Mouse (Mus musculus): ENCODE results near the gene Trp53bp2. TPM values are rescaled to one million over a fixed set of nuclear protein-coding genes. Genes with fewer than 3 reads are reported as not detected.

Trp53bp2 gene
- polyA plus RNA-seq, 1 experiment from 2014 or later, result 21.1 TPM

DNA sequence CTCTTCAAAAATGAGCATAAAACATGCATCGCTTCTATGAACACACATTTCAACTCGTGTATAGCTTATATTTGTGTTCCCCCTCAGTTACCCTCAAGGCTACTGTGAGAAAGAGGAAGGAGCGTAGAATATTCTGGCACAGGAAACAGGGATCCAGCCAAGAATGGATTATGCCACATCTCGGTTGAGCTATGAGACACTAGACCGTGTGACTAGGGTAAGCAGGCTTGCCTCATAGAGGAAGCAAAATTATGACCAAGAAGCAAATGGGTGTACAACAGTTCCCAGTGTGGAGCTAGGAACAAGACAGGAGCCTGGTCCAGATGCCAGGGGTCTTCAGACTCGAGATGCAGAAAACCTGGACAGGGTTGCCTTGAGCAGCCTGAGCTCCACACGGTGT, 28.3 kb upstream of the Trp53bp2 start:
- H3K4me1 ChIP-seq (replicated peaks), result peaks cover 11% of the 10 kb centered on the region
- H3K9ac ChIP-seq, result no peak overlapping the region
- H3K27ac ChIP-seq (replicated peaks), result no peak overlapping the region
- no peak overlapping the region for H3K4me2 ChIP-seq
- ATAC-seq (ENCODE audit: low read depth), result no peak
- WGBS, result 84% methylated on average over 7 of the region's 7 CpGs
- no peaks in the 10 kb centered on the region for H3K27me3 ChIP-seq
- H3K36me3 ChIP-seq, result no peaks in the 10 kb centered on the region
- no peak overlapping the region for H3K4me3 ChIP-seq
- H3K9me3 ChIP-seq, result no peaks in the 10 kb centered on the region

DNA sequence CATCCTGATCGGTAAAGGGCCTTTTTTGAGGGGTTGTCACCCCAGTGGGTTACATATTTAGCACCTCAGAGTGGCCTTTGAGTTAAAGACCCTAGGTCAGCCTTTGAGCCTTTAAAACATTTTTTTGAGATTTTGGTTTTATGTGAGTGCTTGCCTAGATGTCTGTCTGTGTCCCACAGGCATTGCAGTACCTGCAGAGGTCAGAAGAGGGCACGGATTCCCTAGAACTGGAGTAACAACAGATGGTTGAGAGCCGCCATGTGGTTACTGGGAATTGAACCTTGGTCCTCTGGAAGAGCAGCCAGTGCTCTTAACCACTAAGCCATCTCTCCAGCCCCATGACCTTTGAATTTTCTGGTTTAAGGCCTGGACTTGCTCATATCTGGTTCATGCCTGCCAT, 27.6 kb upstream of the Trp53bp2 start:
- WGBS, result 80% methylated on average over 3 of the region's 3 CpGs
- Histone ChIP-seq H3K4me2 (no peak overlapping the region), H3K27me3 (no peaks in the 10 kb centered on the region), H3K27ac (replicated peaks) (no peak overlapping the region), H3K9ac (no peak overlapping the region), H3K4me3 (no peak overlapping the region), H3K9me3 (no peaks in the 10 kb centered on the region), H3K36me3 (no peaks in the 10 kb centered on the region), H3K4me1 (replicated peaks) (peaks cover 5% of the 10 kb centered on the region)
- no peak for ATAC-seq (ENCODE audit: low read depth)

DNA sequence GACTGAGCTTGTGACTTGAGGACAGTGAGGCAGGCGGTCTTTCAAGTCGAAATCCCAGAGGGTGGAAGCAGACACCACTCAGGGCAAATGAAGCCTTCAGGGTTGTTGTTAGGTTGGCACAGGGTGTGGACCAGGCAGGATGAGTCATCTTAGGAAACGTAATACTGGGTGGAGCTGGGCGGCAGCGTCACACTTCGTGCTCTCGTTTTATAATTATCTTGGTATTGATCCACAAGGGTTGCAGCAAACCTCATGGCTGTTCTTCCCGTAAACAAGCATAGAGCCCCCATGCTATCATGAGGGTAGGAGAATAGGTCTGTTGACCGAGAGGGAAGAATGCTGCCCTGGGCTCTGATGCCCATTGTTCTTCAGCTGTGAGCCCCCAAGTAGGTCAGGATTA, 25.9 kb upstream of the Trp53bp2 start:
- Histone ChIP-seq H3K36me3 (no peaks in the 10 kb centered on the region), H3K27me3 (no peaks in the 10 kb centered on the region), H3K9me3 (no peaks in the 10 kb centered on the region), H3K4me2 (no peak overlapping the region), H3K4me1 (replicated peaks) (no peaks in the 10 kb centered on the region), H3K4me3 (no peak overlapping the region), H3K27ac (replicated peaks) (no peak overlapping the region), H3K9ac (no peak overlapping the region)
- WGBS, result 69% methylated on average over 9 of the region's 9 CpGs
- no peak for ATAC-seq (ENCODE audit: low read depth)

DNA sequence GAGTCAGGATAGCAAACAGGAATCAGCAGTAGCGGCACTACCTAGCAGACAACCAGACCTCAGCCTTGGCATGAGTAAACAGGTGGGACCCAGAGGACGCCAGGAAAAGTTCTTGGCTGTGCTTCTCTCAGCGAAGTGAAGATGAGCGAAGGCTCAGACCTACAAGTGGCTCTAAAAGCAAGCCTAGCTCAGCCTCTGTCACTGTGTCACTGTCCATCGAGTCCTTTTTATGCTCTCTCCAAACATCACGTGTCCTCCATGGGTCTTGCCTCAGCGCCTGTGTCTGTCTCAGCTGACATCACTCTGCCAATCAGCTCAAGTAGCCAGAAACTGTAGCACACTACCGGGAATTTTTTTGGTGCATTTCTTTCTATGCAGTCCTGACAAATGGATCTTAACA, 22.5 kb upstream of the Trp53bp2 start:
- no peak for ATAC-seq (ENCODE audit: low read depth)
- 91% methylated on average over 8 of the region's 8 CpGs for WGBS
- H3K27me3 ChIP-seq, result no peaks in the 10 kb centered on the region
- no peaks in the 10 kb centered on the region for H3K4me1 ChIP-seq (replicated peaks)
- no peak overlapping the region for H3K27ac ChIP-seq (replicated peaks)
- no peaks in the 10 kb centered on the region for H3K9me3 ChIP-seq
- no peaks in the 10 kb centered on the region for H3K36me3 ChIP-seq
- H3K4me3 ChIP-seq, result no peak overlapping the region
- H3K9ac ChIP-seq, result no peak overlapping the region
- H3K4me2 ChIP-seq, result no peak overlapping the region

DNA sequence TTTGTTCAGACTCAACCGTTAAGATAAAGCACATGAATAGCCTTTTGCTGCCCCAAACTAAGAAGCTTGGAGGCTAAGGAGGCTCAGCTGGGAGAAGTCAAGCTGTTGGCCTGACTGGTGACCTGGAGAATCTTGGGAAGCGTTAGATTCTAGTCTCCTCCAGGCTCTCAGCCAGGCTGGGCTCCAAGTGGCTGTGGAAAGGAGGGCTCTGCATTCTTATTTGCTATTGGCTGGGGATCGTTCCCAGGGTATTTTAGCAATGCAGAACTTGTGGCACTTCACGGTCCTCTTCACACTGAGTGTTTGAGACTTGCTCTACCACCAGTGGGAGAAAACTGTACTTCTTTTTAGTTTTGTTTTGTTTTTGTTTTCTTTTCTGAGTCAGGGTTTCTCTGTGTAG, 20.2 kb upstream of the Trp53bp2 start:
- Histone ChIP-seq H3K27me3 (no peaks in the 10 kb centered on the region), H3K4me2 (no peak overlapping the region), H3K4me1 (replicated peaks) (no peaks in the 10 kb centered on the region), H3K36me3 (no peaks in the 10 kb centered on the region), H3K4me3 (no peak overlapping the region), H3K27ac (replicated peaks) (no peak overlapping the region), H3K9ac (no peak overlapping the region), H3K9me3 (no peaks in the 10 kb centered on the region)
- no peak for ATAC-seq (ENCODE audit: low read depth)
- 63% methylated on average over 4 of the region's 4 CpGs for WGBS

DNA sequence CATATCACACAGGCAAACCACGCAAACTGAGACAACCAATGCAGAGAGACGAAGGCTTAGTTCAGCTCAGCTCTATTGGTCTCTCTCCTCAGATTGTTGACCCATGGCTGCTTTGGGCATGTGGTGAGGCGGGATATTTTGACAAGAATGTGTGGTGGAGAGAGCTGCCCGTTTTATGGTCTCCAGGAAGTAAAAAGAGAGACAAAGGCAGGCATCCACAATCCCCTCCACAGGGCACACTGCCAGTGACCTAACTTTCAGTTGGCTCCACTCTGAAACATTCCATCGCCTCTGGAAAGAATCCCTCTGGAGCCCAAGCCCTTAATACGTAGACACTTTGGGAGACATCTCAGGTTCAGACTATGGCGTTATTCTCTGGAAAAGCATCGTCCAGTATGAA, 10.8 kb upstream of the Trp53bp2 start:
- ATAC-seq (ENCODE audit: low read depth), result peak; percentile 69
- 56% methylated on average over 8 of the region's 8 CpGs for WGBS
- no peaks in the 10 kb centered on the region for H3K9me3 ChIP-seq
- no peak overlapping the region for H3K4me3 ChIP-seq
- no peak overlapping the region for H3K27ac ChIP-seq (replicated peaks)
- peaks cover 6% of the 10 kb centered on the region; the same call in 1 of the 2 replicates for H3K4me1 ChIP-seq (replicated peaks)
- no peaks in the 10 kb centered on the region for H3K36me3 ChIP-seq
- H3K9ac ChIP-seq, result no peak overlapping the region
- no peak overlapping the region for H3K4me2 ChIP-seq
- no peaks in the 10 kb centered on the region for H3K27me3 ChIP-seq

- H3K9me3 ChIP-seq, result no peaks in the 10 kb centered on the region
- no peak overlapping the region for H3K4me3 ChIP-seq
- H3K4me1 ChIP-seq (replicated peaks), result peaks cover 6% of the 10 kb centered on the region; the same call in 1 of the 2 replicates
- 73% methylated on average over 3 of the region's 3 CpGs for WGBS
- no peaks in the 10 kb centered on the region for H3K27me3 ChIP-seq
- H3K4me2 ChIP-seq, result no peak overlapping the region
- H3K9ac ChIP-seq, result no peak overlapping the region
- no peak for ATAC-seq (ENCODE audit: low read depth)
- no peak overlapping the region for H3K27ac ChIP-seq (replicated peaks)
- no peaks in the 10 kb centered on the region for H3K36me3 ChIP-seq
Measured at GRCm38 (mm10) chr1:182398780-182399179, 10.2 kb upstream of the Trp53bp2 start.

DNA sequence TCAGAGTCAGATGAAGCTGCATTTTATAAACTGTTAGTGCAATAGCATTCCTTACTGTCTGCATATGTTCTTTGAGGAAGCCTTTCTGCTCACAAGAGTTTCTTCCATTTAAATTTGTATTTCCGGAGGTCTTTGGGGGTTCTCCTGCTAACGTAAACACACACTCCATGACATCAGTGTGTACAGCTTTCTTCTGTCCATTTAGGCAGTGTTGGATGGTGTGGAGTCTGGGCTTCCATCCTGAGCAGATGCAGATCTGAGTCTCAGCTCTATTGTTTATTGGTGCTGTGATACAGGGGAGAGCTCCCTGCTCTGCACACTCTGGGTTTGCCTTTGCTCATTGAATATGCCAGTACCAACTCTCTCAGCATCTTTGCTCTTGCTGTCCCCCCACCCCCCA, 9.8 kb upstream of the Trp53bp2 start:
- Histone ChIP-seq H3K4me1 (replicated peaks) (peaks cover 6% of the 10 kb centered on the region; the same call in 1 of the 2 replicates), H3K4me3 (no peak overlapping the region), H3K9me3 (no peaks in the 10 kb centered on the region), H3K9ac (no peak overlapping the region), H3K27ac (replicated peaks) (no peak overlapping the region), H3K4me2 (no peak overlapping the region), H3K36me3 (no peaks in the 10 kb centered on the region), H3K27me3 (no peaks in the 10 kb centered on the region)
- 88% methylated on average over 2 of the region's 2 CpGs for WGBS
- ATAC-seq (ENCODE audit: low read depth), result no peak

DNA sequence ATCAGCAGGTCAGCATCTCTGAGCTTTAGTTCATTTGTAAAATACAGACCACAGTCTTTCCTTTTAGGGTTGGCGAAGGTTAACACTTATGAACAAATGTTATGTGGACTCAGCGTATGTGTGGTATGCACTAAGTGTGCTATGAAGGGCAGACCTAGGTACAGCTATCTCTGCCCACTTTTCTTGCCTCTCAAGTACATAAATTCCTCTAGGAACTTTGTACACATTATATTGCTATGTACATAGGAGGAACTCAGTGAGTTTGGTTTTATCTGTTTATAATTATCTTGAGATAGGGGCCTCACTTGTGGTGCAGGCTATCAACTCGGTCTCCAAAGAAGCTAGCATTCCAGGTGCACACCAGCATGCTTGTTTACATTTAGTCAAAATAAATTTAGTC, 9.1 kb upstream of the Trp53bp2 start:
- Histone ChIP-seq H3K27me3 (no peaks in the 10 kb centered on the region), H3K36me3 (no peaks in the 10 kb centered on the region), H3K4me2 (no peak overlapping the region), H3K9me3 (no peaks in the 10 kb centered on the region), H3K27ac (replicated peaks) (no peak overlapping the region), H3K9ac (no peak overlapping the region), H3K4me1 (replicated peaks) (peaks cover 6% of the 10 kb centered on the region; the same call in 1 of the 2 replicates), H3K4me3 (no peak overlapping the region)
- no peak for ATAC-seq (ENCODE audit: low read depth)
- WGBS, result 91% methylated on average over 3 of the region's 3 CpGs

GRCm38 (mm10) chr1:182403076-182403475, 5.9 kb upstream of the Trp53bp2 start:
- H3K27ac ChIP-seq (replicated peaks), result no peak overlapping the region
- H3K9ac ChIP-seq, result no peak overlapping the region
- H3K36me3 ChIP-seq, result no peaks in the 10 kb centered on the region
- H3K4me2 ChIP-seq, result no peak overlapping the region
- H3K4me3 ChIP-seq, result no peak overlapping the region
- H3K9me3 ChIP-seq, result no peaks in the 10 kb centered on the region
- 64% methylated on average over 13 of the region's 13 CpGs for WGBS
- no peak for ATAC-seq (ENCODE audit: low read depth)
- no peaks in the 10 kb centered on the region for H3K27me3 ChIP-seq
- peaks cover 10% of the 10 kb centered on the region for H3K4me1 ChIP-seq (replicated peaks)

- peaks cover 25% of the 10 kb centered on the region for H3K4me1 ChIP-seq (replicated peaks)
- H3K4me3 ChIP-seq, result no peak overlapping the region
- no peak overlapping the region for H3K4me2 ChIP-seq
- no peak overlapping the region for H3K9ac ChIP-seq
- no peaks in the 10 kb centered on the region for H3K36me3 ChIP-seq
- H3K27me3 ChIP-seq, result no peaks in the 10 kb centered on the region
- 73% methylated on average over 4 of the region's 4 CpGs for WGBS
- no peak for ATAC-seq (ENCODE audit: low read depth)
- H3K9me3 ChIP-seq, result no peaks in the 10 kb centered on the region
- no peak overlapping the region for H3K27ac ChIP-seq (replicated peaks)
Measured at GRCm38 (mm10) chr1:182406621-182407020, 2.4 kb upstream of the Trp53bp2 start.

DNA sequence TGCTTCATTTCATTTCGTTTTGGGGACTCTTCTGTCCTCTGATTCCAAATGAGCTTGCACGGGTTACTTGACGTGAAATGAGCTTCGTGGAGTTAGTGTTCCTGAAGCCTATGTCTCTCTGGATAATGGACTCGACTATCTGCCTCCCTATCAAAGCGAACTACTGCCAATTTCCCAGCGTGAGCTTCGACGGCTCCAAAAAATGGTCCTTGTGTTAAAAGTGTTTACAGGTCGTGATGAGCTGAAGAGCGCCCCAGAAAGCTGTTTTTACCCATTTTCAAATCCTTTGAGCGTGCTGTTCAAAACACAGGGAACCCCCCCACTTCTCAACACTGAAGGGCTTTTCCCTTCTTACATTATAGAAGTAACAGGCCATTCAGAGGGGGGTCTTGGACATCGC, 729 bp upstream of the Trp53bp2 start:
- no peaks in the 10 kb centered on the region for H3K27me3 ChIP-seq
- H3K4me2 ChIP-seq, result peak overlapping the region; percentile 56
- no peaks in the 10 kb centered on the region for H3K9me3 ChIP-seq
- H3K4me3 ChIP-seq, result peak overlapping the region; percentile 84
- H3K36me3 ChIP-seq, result no peaks in the 10 kb centered on the region
- H3K4me1 ChIP-seq (replicated peaks), result peaks cover 41% of the 10 kb centered on the region
- H3K9ac ChIP-seq, result peak overlapping the region; percentile 92
- ATAC-seq (ENCODE audit: low read depth), result peak; percentile 17
- WGBS, result 2% methylated on average over 13 of the region's 13 CpGs
- H3K27ac ChIP-seq (replicated peaks), result peak overlapping the region; percentile 97

DNA sequence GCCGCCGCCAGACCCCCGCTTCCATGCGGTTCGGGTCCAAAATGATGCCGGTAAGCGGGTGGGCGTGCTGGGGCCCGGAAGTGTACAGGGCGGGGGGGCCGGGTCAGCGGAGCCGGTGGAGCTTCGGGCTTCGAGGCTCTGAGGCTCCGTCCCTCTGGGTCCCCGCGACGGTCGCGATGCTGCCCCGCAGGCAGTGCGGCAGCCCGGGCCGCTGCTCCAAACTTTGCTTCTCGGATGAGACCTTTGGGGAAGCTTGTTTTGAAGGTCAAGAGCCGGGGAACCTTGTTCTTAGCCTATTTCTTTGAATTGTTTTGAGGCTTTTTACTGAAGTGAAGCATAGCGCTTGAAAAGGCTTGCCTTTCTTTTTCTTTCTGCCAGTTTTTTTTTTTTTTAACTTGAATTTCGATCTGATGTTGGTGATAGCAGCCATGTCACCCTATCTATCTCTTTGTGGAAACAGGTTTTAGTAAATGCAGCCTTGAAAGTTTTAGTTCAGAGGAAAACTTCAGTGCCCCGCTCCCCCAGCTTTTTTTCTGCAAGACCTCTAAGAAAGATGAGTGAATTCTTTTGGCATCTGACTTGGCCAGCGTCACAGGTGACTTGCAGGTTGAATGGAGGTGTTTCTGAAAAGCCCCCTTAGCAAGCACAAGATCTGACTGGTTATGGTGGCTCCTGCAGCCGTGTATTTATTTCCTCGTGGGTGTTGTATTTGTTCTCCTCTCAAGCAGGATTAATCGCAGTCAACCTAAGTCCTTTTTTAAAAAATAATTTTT, 615 bp downstream of the Trp53bp2 start:
- Histone ChIP-seq H3K27ac (replicated peaks) (peak overlapping the region; percentile 97), H3K9ac (peak overlapping the region; percentile 92), H3K4me3 (peak overlapping the region; percentile 84), H3K9me3 (no peaks in the 10 kb centered on the region), H3K36me3 (no peaks in the 10 kb centered on the region), H3K27me3 (no peaks in the 10 kb centered on the region), H3K4me1 (replicated peaks) (peaks cover 46% of the 10 kb centered on the region), H3K4me2 (peak overlapping the region; percentile 77)
- peak; percentile 71 for ATAC-seq (ENCODE audit: low read depth)
- WGBS, result 1% methylated on average over 34 of the region's 34 CpGs
